Mouse (Mus musculus) bone marrow, adult 2 months (tissue): ENCODE measurements around the gene Gngt1. TPM values are rescaled to one million over a fixed set of nuclear protein-coding genes. Genes with fewer than 3 reads are reported as not detected.

Source experiments
- H3K27ac ChIP-seq: fragments of 200-500 bp; 2 replicates; pipeline ENCODE4 v1.5.1; 2012; ENCODE audit warnings: low read depth, mild to moderate bottlenecking, control low read depth, inconsistent platforms, low read length; ENCODE audit not compliant: control insufficient read depth, poor library complexity, insufficient read depth
- H3K4me1 ChIP-seq: fragments of 200-500 bp; 2 replicates; pipeline ENCODE4 v1.6.1; 2011; ENCODE audit warnings: low read length; ENCODE audit not compliant: control insufficient read depth, insufficient read depth
- H3K4me3 ChIP-seq: fragments of 200-500 bp; replicated peaks from 2 replicates; pipeline ENCODE3; 2011; ENCODE audit warnings: mild to moderate bottlenecking, low read depth, low read length, control low read depth; ENCODE audit not compliant: control insufficient read depth
- CTCF ChIP-seq: fragments of 200-500 bp; IDR thresholded peaks from 2 replicates; pipeline ENCODE4 v1.5.1; 2011; ENCODE audit warnings: low read length, control low read depth; ENCODE audit not compliant: control insufficient read depth, insufficient read depth
- POLR2A ChIP-seq: fragments of 200-500 bp; IDR thresholded peaks from 2 replicates; pipeline ENCODE4 v1.6.1; 2011; ENCODE audit warnings: low read depth, mild to moderate bottlenecking, control low read depth, low read length, borderline replicate concordance; ENCODE audit not compliant: control insufficient read depth
- WGBS: fragments of 180-500 bp; shearing (Covaris S2); methylation state at CpG from one replicate; pipeline ENCODE4 v1.1.7; 2018; 5-methylcytosine and 5-hydroxymethylcytosine counted together
- polyA plus RNA-seq: library from polyadenylated mRNA; stranded (reverse); fragments of >200 nt; gene quantifications from 2 replicates; pipeline ENCODE4 v1.2.4, GENCODE M21; 2011; ENCODE audit warnings: low replicate concordance; ENCODE audit not compliant: missing spikeins, insufficient read depth, insufficient read length

The Gngt1 gene
- polyA plus RNA-seq, 1 experiment, result not detected

DNA sequence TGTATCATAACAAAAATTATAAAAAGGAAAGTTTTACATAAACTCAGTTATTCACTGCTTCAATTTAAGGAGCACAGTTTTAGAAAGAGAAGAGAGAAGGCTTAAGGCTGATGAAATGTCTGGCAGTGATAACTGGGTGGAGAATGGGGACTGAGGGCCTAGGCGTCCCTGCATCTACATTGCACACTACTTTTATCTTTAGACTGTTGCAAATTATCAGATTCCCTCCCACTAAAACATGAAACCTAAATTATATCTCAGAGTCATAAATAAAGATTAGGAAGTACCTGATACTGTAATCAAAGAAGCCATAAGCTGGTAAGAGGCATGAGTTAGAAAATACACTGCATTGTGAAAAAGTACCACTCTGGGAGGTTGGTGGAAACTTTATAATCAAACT lies 48.2 kb downstream of the Gngt1 start:
- Histone ChIP-seq H3K4me1 (no peaks in the 10 kb centered on the region), H3K4me3 (no peak overlapping the region), H3K27ac (no peak overlapping the region)
- WGBS, result 63% methylated on average over 1 of the region's 1 CpGs
- TF ChIP-seq CTCF, result no peak
- no peak for TF ChIP-seq POLR2A

Other genes with a start within 250 kb of the Gngt1 start
- gene Calcr, start 229.1 kb upstream of the Gngt1 start, polyA plus RNA-seq, result not detected in 2 replicates
- gene Tfpi2, start 4.9 kb upstream of the Gngt1 start, polyA plus RNA-seq, result 2.4 TPM in 1 of 2 replicates, not detected in the other
- gene Gng11, start 10.1 kb downstream of the Gngt1 start, polyA plus RNA-seq, result 48.0 and 71.3 TPM in 2 replicates
- gene Bet1, start 93.2 kb downstream of the Gngt1 start, polyA plus RNA-seq, result 19.9 and 32.5 TPM in 2 replicates